Mouse (Mus musculus) lung, postnatal 25 days (tissue): ENCODE measurements around the gene Mug1.
"Not testable (repeated sequence)": the region's sequence is repeated elsewhere in the genome, so short reads cannot be mapped to it uniquely, and the experiment has no call there.

Experiments used
- DNase-seq: peaks from one replicate; pipeline ENCODE4 v3.0.0; 2022; ENCODE audit warnings: low spot score

Gene Mug1

DNA sequence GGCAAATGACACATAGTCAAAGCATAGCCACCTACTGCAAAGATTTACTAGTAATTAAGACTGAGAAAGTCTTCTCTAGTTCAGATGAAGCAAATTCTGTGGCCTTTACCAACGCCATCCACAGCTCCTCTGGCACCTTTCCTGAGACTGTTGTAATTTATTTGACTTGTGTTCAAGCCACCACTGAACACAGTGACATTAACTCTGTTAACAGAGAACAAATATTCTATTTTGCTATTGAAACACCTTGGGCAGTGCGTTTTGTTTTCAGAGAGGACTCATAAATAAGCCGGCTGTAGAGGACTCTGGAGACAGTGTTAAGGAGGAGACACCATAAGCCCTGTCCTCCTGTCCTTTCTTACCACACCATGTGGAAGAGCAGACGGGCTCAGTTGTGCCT lies at the start of gene Mug1:
Gene Mug1, plus strand, starts transcription at position 271 of the 400 bp plus-strand sequence.
- DNase-seq, result not testable (repeated sequence)

DNA sequence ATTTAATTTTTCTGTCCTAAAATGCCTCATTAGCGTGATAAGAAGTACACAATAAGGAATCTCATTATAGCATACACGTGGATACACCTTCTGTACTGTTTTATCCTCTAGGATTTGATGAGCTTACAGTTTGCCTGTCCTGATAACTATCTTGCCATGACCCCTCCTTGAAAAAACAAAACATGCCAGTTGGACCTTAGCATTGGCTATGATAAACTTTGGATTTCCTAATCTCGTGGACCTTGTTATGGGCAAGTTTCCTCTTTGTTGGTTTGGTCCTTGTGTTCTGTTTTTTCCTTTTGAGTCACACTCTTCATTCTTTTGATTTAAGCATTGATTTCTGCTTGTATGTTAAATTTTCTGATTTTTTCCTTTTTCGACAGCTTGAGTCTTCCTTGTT lies 10.3 kb upstream of the Mug1 start:
- DNase-seq, result no peak

DNA sequence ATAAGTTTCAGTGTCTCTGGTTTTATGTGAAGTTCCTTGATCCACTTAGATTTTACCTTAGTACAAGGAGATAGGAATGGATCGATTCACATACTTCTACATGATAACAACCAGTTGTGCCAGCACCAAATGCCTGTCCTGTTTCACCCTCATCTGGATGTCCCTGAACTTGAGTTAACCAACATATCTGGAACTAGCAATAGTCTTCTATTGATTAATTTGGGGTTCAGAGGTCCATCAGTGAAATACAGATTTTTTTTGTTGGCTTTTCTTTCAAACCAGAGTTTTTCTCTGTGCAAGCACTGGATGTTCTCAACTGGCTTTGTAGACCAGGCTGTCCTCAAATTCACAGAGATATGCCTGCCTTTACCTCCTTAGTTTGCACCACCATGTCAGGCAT lies 2.0 kb upstream of the Mug1 start:
- no peak for DNase-seq

DNA sequence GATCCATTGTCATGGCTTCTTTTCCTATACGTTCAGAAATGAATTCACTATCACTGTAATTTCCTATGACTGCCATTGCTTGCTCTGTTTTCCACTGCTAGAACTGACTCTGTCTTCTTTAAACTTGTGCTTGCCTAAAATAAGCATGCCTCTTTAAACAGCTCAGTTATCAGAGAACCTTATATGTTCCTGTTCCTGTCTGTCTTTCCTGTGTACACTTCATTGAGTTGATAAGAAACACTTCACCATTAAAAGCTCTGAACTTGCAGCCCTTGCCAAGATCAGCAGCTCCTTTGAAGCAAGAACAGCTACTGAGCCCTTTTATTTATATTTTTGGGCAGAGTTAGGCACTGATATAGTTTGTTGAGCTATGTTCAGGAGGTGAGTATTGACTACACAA lies 10.0 kb downstream of the Mug1 start:
- DNase-seq, result no peak
